Mouse (Mus musculus): ENCODE measurements around the gene Cacna2d3.
A peak's percentile ranks its signal among the peaks of the same experiment; 100 is the strongest.

The Cacna2d3 gene

DNA sequence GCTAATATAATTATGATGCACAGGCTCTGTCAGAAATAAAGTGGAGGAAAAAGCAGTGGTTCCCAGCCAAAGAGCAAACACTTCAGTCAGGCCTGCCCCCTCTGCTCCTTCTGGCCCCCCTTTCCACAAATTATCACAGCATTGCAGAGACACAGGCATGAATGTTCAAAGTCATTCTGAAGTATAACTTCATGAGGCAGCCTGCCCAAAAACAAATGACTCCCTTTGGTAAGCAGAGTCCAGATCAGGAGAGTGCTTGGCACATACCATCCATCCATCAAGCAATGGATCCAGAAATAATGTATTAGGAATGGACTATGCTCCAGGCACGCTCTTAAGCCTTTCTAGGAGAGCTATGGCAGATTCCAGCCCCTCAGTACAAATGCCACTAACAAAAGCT, 679.3 kb downstream of the Cacna2d3 start:
- peak; percentile 89 for DNase-seq

DNA sequence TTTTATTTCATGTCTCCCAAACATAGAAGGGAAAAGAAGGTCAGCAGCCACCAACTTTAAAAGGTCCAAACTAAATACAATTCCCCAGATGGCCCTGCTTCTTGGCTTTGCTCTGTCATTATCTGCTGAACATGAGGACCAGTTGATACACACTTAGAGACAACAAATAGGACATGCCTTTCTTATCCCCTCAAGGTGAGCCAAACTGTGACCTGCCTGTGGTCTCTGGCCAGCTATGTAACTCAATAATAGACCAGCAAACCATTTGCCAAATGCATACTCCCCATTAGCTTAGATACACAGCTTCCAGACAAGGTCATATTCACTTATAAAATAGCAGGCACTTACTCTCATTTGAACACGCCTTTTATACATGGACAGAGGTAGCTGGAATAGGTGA, 680.2 kb downstream of the Cacna2d3 start:
- peak; percentile 97 for DNase-seq

DNA sequence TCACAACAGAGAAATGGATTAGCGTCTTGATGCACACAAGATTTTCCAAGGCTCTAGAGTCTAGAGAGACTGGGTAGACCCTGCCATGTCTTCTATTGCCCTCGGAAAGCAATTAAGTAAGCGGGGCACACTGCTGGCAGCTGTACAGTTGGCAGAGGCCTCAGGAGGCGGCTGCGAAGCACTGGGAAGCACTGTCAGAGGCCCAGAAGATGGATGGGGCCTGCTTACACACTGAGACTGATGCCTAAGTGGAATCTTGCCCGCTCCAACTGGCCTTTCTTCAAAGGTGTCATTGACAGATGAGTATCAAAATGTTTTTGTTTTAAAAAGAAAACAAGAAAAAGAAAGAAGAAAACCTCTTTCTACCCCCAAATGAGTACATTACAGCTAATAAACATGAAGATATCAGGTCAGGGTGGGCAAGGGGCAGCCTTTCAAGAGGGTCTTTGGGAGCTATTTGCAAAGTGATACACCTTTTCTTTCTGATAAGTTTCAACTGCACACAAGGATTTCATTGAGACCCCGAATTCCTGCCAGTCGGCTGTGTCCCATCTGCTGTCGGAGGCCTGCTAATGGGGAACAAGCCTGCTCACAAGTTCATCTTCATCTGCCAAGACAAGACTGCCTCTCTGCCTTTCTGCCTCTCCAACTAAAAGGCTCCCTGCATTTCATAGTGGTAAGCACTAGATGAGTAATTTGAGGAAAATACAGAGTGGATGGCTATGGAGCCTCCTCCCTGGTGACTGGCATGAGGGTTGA, 680.9 kb downstream of the Cacna2d3 start:
- DNase-seq: peak; percentile 79

DNA sequence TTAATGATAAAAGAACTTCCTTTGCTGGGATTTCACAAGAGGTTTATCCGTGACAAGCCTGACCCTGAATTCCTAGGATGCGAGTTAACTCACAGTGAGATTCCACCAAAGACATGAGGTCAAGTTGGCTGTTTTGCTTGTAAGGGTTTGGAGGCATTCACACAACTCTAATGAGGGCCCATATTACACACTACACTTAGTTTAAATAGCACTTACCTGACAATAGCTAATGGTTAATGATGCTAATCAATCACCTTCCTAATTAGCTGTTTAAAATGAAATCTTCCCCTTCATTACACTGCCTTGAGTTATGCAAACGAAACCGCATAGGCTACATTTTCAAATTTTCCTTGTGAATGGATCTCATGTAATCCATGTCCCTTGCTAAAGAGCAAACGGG, 683.4 kb downstream of the Cacna2d3 start:
- peak; percentile 8 for DNase-seq

- peak; percentile 77 for DNase-seq
Measured at GRCm38 (mm10) chr14:29031858-29032395, 689.7 kb downstream of the Cacna2d3 start.

GRCm38 (mm10) chr14:29030519-29030918, 691.1 kb downstream of the Cacna2d3 start:
- DNase-seq: peak; percentile 93

GRCm38 (mm10) chr14:29029896-29030420, 691.7 kb downstream of the Cacna2d3 start:
- peak; percentile 87 for DNase-seq

DNA sequence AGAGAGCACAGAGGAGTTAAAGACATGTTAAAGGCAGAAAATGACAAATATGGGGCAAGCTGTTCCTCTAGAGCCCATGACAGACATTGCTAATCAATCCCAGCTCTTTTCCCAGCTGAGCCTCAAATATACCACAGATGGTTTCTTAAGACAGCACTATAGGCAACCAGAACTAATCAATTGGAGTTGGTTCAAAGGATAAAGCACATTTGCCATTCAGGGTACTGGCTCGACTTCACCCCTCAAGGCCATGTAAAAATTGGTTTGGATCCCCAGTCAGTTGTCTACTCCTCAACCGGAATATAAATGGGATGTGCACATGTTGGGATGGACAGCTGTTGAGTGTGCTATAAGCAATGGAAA, 692.6 kb downstream of the Cacna2d3 start:
- peak; percentile 43 for DNase-seq

DNA sequence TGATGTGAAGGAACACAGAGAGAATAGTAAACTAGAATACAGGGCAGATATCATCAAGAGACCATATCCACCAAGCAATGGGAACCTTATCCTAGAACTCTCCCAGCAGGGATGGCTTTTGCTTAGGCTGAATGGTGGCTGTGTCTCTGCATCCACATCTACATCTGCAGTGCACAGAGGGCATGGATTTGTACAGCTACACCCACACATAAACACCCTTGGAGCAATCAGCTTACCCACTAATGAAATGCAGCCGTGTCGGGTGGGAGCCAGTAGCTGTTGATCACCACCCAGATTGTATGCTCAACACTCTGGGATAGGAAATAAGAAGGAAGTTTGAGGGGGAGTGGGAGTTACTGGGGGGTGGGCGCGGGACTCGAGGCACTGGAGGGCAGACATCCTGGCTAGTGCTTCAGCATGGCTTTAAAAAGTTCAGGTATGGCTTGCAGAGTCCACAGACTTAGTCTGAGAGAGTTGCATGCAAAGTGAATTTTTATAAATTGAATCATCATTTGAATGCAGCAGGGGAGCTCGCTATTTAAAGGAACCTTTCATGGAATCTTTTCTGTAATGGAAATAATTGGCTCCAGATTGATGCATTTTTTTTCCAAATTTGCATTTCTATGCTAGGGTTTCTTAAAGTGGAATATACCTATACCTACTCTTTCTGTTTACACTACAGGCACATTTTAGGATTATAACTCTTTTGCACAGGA, 693.1 kb downstream of the Cacna2d3 start:
- peak; percentile 13 for DNase-seq

- DNase-seq: peak; percentile 68
Measured at GRCm38 (mm10) chr14:29027276-29027675, 694.4 kb downstream of the Cacna2d3 start.

DNA sequence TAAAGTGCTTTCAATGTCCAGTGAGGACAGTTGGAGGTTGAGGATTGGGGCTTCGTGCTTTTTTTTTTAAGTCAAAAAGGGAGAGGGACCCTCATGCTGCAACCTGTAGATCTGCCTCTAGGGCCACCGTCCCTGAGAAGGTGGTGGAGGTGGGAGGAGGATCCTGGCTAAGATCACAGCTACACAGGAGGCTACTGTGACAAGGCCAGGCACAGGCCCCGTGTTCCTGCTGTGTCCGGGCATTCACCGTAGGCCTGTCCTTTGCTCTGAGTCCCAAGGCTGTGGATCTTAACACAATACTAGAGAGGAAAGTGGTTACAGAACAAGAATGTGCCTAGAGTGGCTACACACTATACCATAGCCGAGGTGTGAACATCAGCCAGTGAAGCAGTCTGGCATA, 696.3 kb downstream of the Cacna2d3 start:
- DNase-seq: no peak

GRCm38 (mm10) chr14:29023246-29023645, 698.4 kb downstream of the Cacna2d3 start:
- peak; percentile 97 for DNase-seq

DNA sequence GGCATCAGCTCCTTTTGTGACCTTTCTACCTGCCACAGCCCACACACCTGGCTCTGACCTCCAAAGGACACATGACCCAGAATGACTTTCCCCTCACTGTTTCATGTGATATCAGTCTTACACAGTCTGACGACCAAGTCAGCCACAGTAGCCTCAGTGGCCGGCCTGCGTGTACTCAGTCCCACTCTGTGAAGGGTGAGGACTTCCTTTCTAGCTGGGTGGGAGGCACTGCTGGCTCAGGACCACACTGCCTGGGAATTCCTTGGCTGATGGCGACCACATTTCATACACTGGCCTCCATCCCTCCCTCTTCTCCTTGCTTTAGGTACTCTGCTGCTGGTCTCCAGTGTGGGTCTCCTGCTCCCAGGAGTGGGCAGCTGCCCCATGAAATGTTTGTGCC, 700.4 kb downstream of the Cacna2d3 start:
- peak; percentile 89 for DNase-seq

- peak; percentile 80 for DNase-seq
Measured at GRCm38 (mm10) chr14:29018316-29019000, 703.2 kb downstream of the Cacna2d3 start.

DNA sequence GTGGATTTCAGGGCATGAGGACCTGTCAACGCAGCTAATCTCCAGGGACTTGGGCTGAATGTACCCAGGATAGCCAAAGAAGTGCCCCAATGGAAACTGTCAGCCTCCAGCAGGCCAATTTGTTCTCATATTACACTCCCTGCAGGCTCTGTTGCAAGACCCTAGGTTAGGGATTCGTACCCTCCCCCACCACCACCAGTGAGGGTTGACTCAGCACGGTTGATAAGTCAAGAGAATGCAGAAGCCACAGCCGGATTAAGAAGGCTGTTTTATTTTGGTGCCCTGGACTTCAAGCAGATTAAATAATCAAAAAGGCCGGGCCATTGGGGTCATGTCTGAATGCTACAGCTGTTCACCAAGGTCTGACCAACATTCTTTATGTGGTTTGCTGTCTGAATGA, 703.8 kb downstream of the Cacna2d3 start, which contains the start of gene Lrtm1:
Lrtm1 (plus strand) TSS at position 326 of the 400 bp plus-strand sequence.
- DNase-seq: peak; percentile 98

- DNase-seq: peak; percentile 88
Measured at GRCm38 (mm10) chr14:29015896-29016295, 705.8 kb downstream of the Cacna2d3 start.

DNA sequence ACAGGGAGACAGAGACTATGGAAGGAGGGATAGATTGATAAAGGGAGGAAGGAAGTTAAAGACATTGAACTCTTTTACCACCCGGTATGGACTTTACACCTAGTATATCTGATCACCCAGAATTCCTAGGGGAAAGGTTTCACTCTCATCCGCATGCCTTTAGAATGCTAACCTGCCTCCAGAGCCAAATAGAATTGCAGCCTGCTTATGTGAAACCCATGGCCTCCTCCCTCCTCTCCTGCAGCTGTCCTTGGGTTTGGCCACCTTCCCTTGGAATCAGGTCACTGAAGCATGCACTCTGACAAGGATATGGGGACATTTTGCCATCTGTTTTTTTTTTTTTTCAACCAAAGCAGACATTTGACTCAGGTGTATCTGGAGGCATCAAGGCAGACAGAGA, 707.0 kb downstream of the Cacna2d3 start:
- DNase-seq: peak; percentile 86

DNA sequence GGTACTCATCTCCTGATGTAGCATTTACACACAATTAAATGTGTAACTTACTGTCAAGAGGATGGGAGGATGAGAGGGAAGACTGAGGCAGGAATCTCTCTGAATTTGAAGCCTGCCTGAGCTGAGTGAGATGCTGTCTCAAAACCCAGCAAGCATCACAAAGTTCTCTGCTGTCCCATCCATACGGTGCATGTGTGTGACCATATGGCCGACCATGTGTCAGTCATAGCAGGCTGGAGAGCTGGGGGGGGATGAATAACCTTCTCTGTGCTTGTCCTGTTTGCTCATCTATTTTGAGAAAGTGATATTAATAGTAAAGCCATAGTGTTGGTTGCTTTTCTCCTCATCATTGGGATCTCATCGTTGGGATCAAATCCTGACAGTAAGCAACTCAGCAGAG, 708.5 kb downstream of the Cacna2d3 start:
- DNase-seq: no peak

- DNase-seq: no peak
Measured at GRCm38 (mm10) chr14:29009644-29010043, 712.0 kb downstream of the Cacna2d3 start.

GRCm38 (mm10) chr14:29005228-29005840, 716.3 kb downstream of the Cacna2d3 start:
- DNase-seq: no peak

DNA sequence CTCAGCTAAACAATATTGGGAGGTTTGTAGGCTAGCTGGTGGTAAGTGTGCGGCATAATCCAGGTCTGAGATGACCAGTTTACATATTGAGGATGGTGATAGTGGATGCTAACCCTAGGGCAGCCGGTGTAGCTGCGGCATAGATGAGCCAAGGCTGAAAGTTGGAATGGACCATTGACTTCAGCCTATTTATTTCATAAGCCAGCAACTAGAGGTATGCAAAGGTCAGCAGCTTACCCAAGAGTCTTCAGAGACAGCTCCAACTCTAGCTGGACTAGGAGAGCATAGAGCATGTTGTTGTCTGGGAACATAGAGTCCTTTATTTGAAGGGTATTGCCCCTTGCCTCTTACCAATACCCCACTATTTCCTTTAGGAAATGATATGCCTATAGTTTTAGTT, 725.1 kb downstream of the Cacna2d3 start:
- DNase-seq: no peak

DNA sequence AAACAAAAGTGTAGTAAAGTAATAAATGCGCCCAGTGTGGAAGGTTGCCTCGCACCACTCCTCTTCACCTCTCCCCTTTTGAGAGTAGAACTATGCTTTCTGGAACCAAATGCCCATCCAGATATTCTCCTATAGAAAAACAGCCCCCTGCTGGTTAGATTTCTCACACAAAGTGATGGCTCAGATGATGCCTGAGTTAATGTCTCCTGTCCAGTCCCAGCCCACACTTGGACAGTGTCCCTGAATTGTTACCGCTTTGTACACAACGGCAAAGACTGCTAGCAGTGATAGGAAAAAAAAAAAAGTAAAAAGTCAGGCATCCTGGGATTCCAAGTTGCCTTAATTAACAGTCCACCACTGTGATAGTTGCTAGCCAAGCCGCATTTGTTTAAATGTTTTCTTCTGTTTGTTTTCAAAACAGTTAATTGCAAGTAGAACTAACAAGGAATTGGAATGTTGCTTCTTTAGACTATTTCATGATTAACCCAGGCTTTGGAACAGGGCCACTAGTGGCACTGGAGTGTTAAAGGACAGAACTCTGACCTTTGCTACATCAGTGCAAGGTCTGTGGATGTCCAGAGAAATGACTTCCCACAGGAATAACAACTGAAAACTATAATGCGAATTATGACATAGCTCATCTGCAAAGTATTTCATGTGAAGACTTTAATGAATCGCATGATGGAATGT, 733.3 kb downstream of the Cacna2d3 start:
- DNase-seq: no peak
